ENCODE assay signal across 8 mouse cellular contexts in genomic region chr5:140764921-140765613, GRCm38 (mm10). TPM values are rescaled to one million over a fixed set of nuclear protein-coding genes. Genes with fewer than 3 reads are reported as not detected.
DNase-seq lines count a peak whose midpoint lies in the region; ATAC-seq and TF ChIP-seq lines count a peak whose summit lies in the region.

No protein-coding gene starts in this region.

- no peaks in the 10 kb centered on the region for H3K27me3 ChIP-seq in embryonic facial prominence, embryonic 13.5 days
- no peaks in the 10 kb centered on the region for H3K27me3 ChIP-seq in intestine, postnatal 0 days (replicated peaks; ENCODE audit: control insufficient read depth, insufficient read depth, low read length)

- no peak for TF ChIP-seq CTCF in gastrocnemius, adult 2 months (IDR thresholded peaks at IDR 0.05)
- TF ChIP-seq CTCF in intestine, postnatal 0 days (IDR thresholded peaks at IDR 0.05; ENCODE audit: low read depth): no peak

- no peak overlapping the region for H3K9ac ChIP-seq in embryonic facial prominence, embryonic 13.5 days
- H3K9ac ChIP-seq in intestine, postnatal 0 days (ENCODE audit: low read depth, low read length): no peak overlapping the region

- 70% methylated on average over 6 of the region's 6 CpGs for WGBS in embryonic facial prominence, embryonic 13.5 days
- 55% methylated on average over 6 of the region's 6 CpGs for WGBS in intestine, postnatal 0 days

- no peaks in the 10 kb centered on the region for H3K9me3 ChIP-seq in embryonic facial prominence, embryonic 13.5 days
- no peaks in the 10 kb centered on the region for H3K9me3 ChIP-seq in intestine, postnatal 0 days (ENCODE audit: control insufficient read depth)

- intact Hi-C loops in gastrocnemius, adult 2 months (cut with DNase I): loop anchor here (5.0 kb wide), 1 partner anchor 62 kb away; no protein-coding TSS in a partner anchor
- intact Hi-C loops in left cerebral cortex, postnatal 10 days (cut with DNase I): no loop called here
- intact Hi-C loops in gastrocnemius, postnatal 14 days (cut with DNase I; ENCODE audit: low total_unique reads): no loop called here

- H3K36me3 ChIP-seq in embryonic facial prominence, embryonic 13.5 days: peaks cover 41% of the 10 kb centered on the region
- H3K36me3 ChIP-seq in intestine, postnatal 0 days (ENCODE audit: control insufficient read depth, insufficient read depth): peaks cover 11% of the 10 kb centered on the region

- H3K4me2 ChIP-seq in embryonic facial prominence, embryonic 13.5 days: no peak overlapping the region
- H3K4me2 ChIP-seq in intestine, postnatal 0 days (replicated peaks; ENCODE audit: low read depth): no peak overlapping the region

- no peak overlapping the region for H3K4me3 ChIP-seq in gastrocnemius, adult 2 months
- H3K4me3 ChIP-seq in embryonic facial prominence, embryonic 13.5 days: no peak overlapping the region
- H3K4me3 ChIP-seq in intestine, postnatal 0 days (ENCODE audit: low read depth, low read length): no peak overlapping the region

- no peak for DNase-seq in gastrocnemius, adult 2 months
- no peak for DNase-seq in gastrocnemius, adult 18-20 months (ENCODE audit: low spot score)
- peak; percentile 58 for DNase-seq in lung, postnatal 10 days
- no peak for DNase-seq in left cerebral cortex, postnatal 10 days (ENCODE audit: extremely low spot score in 1 of 2, low spot score in 2 of 2)
- DNase-seq in thymus, postnatal 36 days: no peak
- no peak for DNase-seq in gastrocnemius, postnatal 14 days

- ATAC-seq in embryonic facial prominence, embryonic 13.5 days (ENCODE audit: insufficient number of reproducible peaks, insufficient read depth, low FRiP score, low TSS enrichment, low read depth): no peak
- no peak for ATAC-seq in intestine, postnatal 0 days

- peak overlapping the region; percentile 67 for H3K27ac ChIP-seq in gastrocnemius, adult 2 months
- H3K27ac ChIP-seq in embryonic facial prominence, embryonic 13.5 days: peak overlapping the region; percentile 35; the same call in 1 of the 2 replicates
- H3K27ac ChIP-seq in intestine, postnatal 0 days (ENCODE audit: low read depth, low read length): peak overlapping the region; percentile 57; the same call in 1 of the 2 replicates

- H3K4me1 ChIP-seq in embryonic facial prominence, embryonic 13.5 days: peaks cover 32% of the 10 kb centered on the region
- no peaks in the 10 kb centered on the region; the same call in 1 of the 2 replicates for H3K4me1 ChIP-seq in intestine, postnatal 0 days (replicated peaks; ENCODE audit: control insufficient read depth, insufficient read depth, low read length)

RNA-seq across cellular contexts. Expression of gene Amz1, which starts 41.1 kb away (rescaled TPM):
- under 1 TPM in 1 of 2 experiments, not detected in 1; 0.17 TPM for total RNA-seq in gastrocnemius, adult 2 months (2021)
- under 1 TPM in 1 of 2 experiments, not detected in 1; 0.36 TPM for total RNA-seq in gastrocnemius, adult 18-20 months (2021)
- polyA plus RNA-seq in embryonic facial prominence, embryonic 13.5 days (2015; fragmentation: Nextera tagmentation; extraction: Ambion mirVana): 0.63 and 0.83 TPM in 2 replicates
- 1.2 and 1.3 TPM in 2 replicates for polyA plus RNA-seq in intestine, postnatal 0 days (2015; fragmentation: Nextera tagmentation; extraction: Ambion mirVana)
- total RNA-seq in left cerebral cortex, postnatal 10 days (2021): 10 to 100 TPM; 24.0 to 25.3 TPM
- under 1 TPM; 0.24 to 0.43 TPM for total RNA-seq in gastrocnemius, postnatal 14 days (2021)

Comparison
In these comparisons a context has a peak if more than half of its experiments do, and no peak if none do; other contexts are left out.
1. RNA of gene Amz1, which starts 41.1 kb away (total RNA-seq): 24.0 to 25.3 TPM in left cerebral cortex, postnatal 10 days; 0.24 to 0.43 TPM in gastrocnemius, postnatal 14 days, 0.36 TPM in gastrocnemius, adult 18-20 months and 0.17 TPM in gastrocnemius, adult 2 months; every median in the first group is over 10 times any median in the second.
2. Peak in every context shown above with its lines, with median percentiles within 50 percentile points of each other: H3K27ac ChIP-seq.